Mouse (Mus musculus) megakaryocyte, embryonic 14.5 days (primary cell): ENCODE results near the gene Ipmk.

ENCODE experiments used
- FLI1 ChIP-seq: IDR thresholded peaks from 2 replicates; pipeline ENCODE4 v1.6.1; 2012; ENCODE audit warnings: low read length, inconsistent platforms, mixed read lengths
- GATA1 ChIP-seq: IDR thresholded peaks from 3 replicates; pipeline ENCODE4 v1.6.1; 2012; ENCODE audit warnings: mixed read lengths, low read length, inconsistent platforms, borderline replicate concordance

DNA sequence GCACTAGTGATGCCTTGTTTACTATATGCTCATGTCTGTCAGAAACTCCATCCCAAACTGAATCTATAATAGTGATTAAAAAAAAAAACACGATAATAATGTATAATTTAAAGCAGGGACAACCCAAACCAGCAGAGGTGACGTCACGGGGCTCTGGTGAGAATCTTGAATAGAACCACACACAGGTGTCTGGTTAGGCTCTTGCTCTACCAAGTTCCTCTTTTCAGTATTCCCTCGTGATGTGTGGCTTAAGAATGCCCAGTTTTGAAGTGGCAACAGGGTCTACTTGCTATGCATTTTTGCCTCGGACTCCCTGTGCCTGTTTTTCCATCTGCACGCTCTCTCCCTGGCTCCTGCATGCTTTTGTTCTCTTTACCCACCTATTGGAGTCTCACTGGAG, 124.5 kb downstream of the Ipmk start:
- TF ChIP-seq GATA1 = no peak
- no peak for TF ChIP-seq FLI1
